ENCODE assay signal across 8 mouse cellular contexts in the genomic region with DNA sequence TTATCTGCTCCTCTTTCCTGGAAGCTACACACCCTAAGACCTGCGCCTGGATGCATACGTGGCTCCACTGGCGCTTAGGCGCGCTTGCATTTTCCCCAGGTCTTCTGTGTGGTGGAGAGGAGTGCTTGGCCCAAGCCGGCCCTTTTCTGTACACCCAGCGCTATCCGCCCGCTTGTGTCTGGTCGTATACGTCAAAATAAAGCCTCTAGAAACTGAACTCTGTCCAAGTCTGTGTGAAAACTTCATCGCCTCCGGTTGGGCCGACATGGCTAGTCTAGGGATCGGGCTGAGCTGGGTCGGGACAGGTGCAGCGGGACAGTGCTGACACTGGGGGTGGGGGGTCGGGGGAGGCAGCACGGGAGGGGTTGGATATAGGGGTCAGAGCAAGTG. TPM values are rescaled to one million over a fixed set of nuclear protein-coding genes. Genes with fewer than 3 reads are reported as not detected.
DNase-seq lines count a peak whose midpoint lies in the region; ATAC-seq lines count a peak whose summit lies in the region.

No protein-coding gene starts in this region.

- under 1% methylated on average over 19 of the region's 19 CpGs for WGBS in kidney, embryonic 14.5 days
- 2% methylated on average over 19 of the region's 19 CpGs for WGBS in hindbrain, embryonic 10.5 days
- WGBS in midbrain, embryonic 13.5 days = 1% methylated on average over 19 of the region's 19 CpGs

- peak overlapping the region; percentile 87 for H3K4me2 ChIP-seq in kidney, embryonic 14.5 days (replicated peaks; ENCODE audit: low read depth, low read length)
- H3K4me2 ChIP-seq in midbrain, embryonic 13.5 days (replicated peaks) = peak overlapping the region; percentile 80

- peak overlapping the region; percentile 63; the same call in 1 of the 2 replicates for H3K27ac ChIP-seq in kidney, embryonic 14.5 days (ENCODE audit: low read depth, low read length)
- peak overlapping the region; percentile 86 for H3K27ac ChIP-seq in hindbrain, embryonic 10.5 days
- H3K27ac ChIP-seq in midbrain, embryonic 13.5 days = peak overlapping the region; percentile 74

- peak overlapping the region; percentile 70 for H3K9ac ChIP-seq in kidney, embryonic 14.5 days (ENCODE audit: low read depth, low read length)
- H3K9ac ChIP-seq in midbrain, embryonic 13.5 days (replicated peaks) = peak overlapping the region; percentile 75

- peaks cover 22% of the 10 kb centered on the region for H3K4me1 ChIP-seq in kidney, embryonic 14.5 days (ENCODE audit: control insufficient read depth, insufficient read depth, low read length)
- peaks cover 39% of the 10 kb centered on the region for H3K4me1 ChIP-seq in hindbrain, embryonic 10.5 days (replicated peaks)
- peaks cover 34% of the 10 kb centered on the region for H3K4me1 ChIP-seq in midbrain, embryonic 13.5 days (replicated peaks)

- H3K36me3 ChIP-seq in kidney, embryonic 14.5 days (ENCODE audit: control insufficient read depth, insufficient read depth, low read length) = peaks cover 46% of the 10 kb centered on the region
- H3K36me3 ChIP-seq in hindbrain, embryonic 10.5 days = peaks cover 67% of the 10 kb centered on the region
- peaks cover 55% of the 10 kb centered on the region for H3K36me3 ChIP-seq in midbrain, embryonic 13.5 days

- peak; percentile 60 for ATAC-seq in kidney, embryonic 14.5 days (ENCODE audit: low FRiP score, low TSS enrichment)
- ATAC-seq in midbrain, embryonic 13.5 days = peak; percentile 59

- H3K4me3 ChIP-seq in kidney, embryonic 14.5 days (ENCODE audit: low read length) = peak overlapping the region; percentile 84
- H3K4me3 ChIP-seq in hindbrain, embryonic 10.5 days = peak overlapping the region; percentile 75
- H3K4me3 ChIP-seq in midbrain, embryonic 13.5 days (replicated peaks) = peak overlapping the region; percentile 72

- DNase-seq in kidney, postnatal 14 days = no peak
- peak; percentile 53 for DNase-seq in NIH3T3 (ENCODE audit: low read depth)
- DNase-seq in hindbrain, embryonic 10.5 days (ENCODE audit: low spot score) = no peak
- DNase-seq in frontal cortex, adult 2 months (ENCODE audit: extremely low spot score in 1 of 2, low spot score in 1 of 2) = no peak
- no peak for DNase-seq in testis, postnatal 14 days (ENCODE audit: low spot score)
- no peak for DNase-seq in right cerebral cortex, postnatal 36 days (ENCODE audit: low spot score in 2 of 2)

- no peaks in the 10 kb centered on the region for H3K9me3 ChIP-seq in kidney, embryonic 14.5 days (ENCODE audit: control insufficient read depth, low read length)
- no peaks in the 10 kb centered on the region for H3K9me3 ChIP-seq in hindbrain, embryonic 10.5 days
- no peaks in the 10 kb centered on the region for H3K9me3 ChIP-seq in midbrain, embryonic 13.5 days

- H3K27me3 ChIP-seq in kidney, embryonic 14.5 days (ENCODE audit: control insufficient read depth, insufficient read depth, low read length) = no peaks in the 10 kb centered on the region
- no peaks in the 10 kb centered on the region for H3K27me3 ChIP-seq in hindbrain, embryonic 10.5 days (ENCODE audit: insufficient read depth, poor library complexity, severe bottlenecking)
- H3K27me3 ChIP-seq in midbrain, embryonic 13.5 days = no peaks in the 10 kb centered on the region

RNA-seq across cellular contexts. Expression of a gene that starts 0.5 kb away (rescaled TPM):
- polyA plus RNA-seq in kidney, embryonic 14.5 days (2014; fragmentation: Nextera tagmentation; extraction: Ambion mirVana) = 19.8 and 20.8 TPM in 2 replicates
- polyA plus RNA-seq in hindbrain, embryonic 10.5 days (2016; fragmentation: Nextera tagmentation; extraction: Ambion mirVana) = 24.9 and 30.7 TPM in 2 replicates
- 18.1 and 18.5 TPM in 2 replicates for polyA plus RNA-seq in midbrain, embryonic 13.5 days (2015; fragmentation: Nextera tagmentation; extraction: Ambion mirVana)
- polyA plus RNA-seq in frontal cortex, adult 2 months (2012; rRNA removed) = 13.7 and 37.5 TPM in 2 replicates

RNA-seq across cellular contexts. Expression of a gene that starts 4.4 kb away (rescaled TPM):
- 1.6 and 2.1 TPM in 2 replicates for polyA plus RNA-seq in kidney, embryonic 14.5 days (2014; fragmentation: Nextera tagmentation; extraction: Ambion mirVana)
- 2.4 and 3.4 TPM in 2 replicates for polyA plus RNA-seq in hindbrain, embryonic 10.5 days (2016; fragmentation: Nextera tagmentation; extraction: Ambion mirVana)
- 3.0 and 3.3 TPM in 2 replicates for polyA plus RNA-seq in midbrain, embryonic 13.5 days (2015; fragmentation: Nextera tagmentation; extraction: Ambion mirVana)
- 1.4 and 1.6 TPM in 2 replicates for polyA plus RNA-seq in frontal cortex, adult 2 months (2012; rRNA removed)

RNA-seq across cellular contexts. Expression of a gene that starts 31.7 kb away (rescaled TPM):
- polyA plus RNA-seq in kidney, embryonic 14.5 days (2014; fragmentation: Nextera tagmentation; extraction: Ambion mirVana) = not detected in 2 replicates
- 0.34 and 0.39 TPM in 2 replicates for polyA plus RNA-seq in hindbrain, embryonic 10.5 days (2016; fragmentation: Nextera tagmentation; extraction: Ambion mirVana)
- polyA plus RNA-seq in midbrain, embryonic 13.5 days (2015; fragmentation: Nextera tagmentation; extraction: Ambion mirVana) = 0.11 and 0.23 TPM in 2 replicates
- polyA plus RNA-seq in frontal cortex, adult 2 months (2012; rRNA removed) = 0.04 and 0.19 TPM in 2 replicates

RNA-seq across cellular contexts. Expression of a gene that starts 34.6 kb away (rescaled TPM):
- polyA plus RNA-seq in kidney, embryonic 14.5 days (2014; fragmentation: Nextera tagmentation; extraction: Ambion mirVana) = 20.0 and 30.9 TPM in 2 replicates
- 36.6 and 39.1 TPM in 2 replicates for polyA plus RNA-seq in hindbrain, embryonic 10.5 days (2016; fragmentation: Nextera tagmentation; extraction: Ambion mirVana)
- polyA plus RNA-seq in midbrain, embryonic 13.5 days (2015; fragmentation: Nextera tagmentation; extraction: Ambion mirVana) = 46.2 and 55.6 TPM in 2 replicates
- 87.8 and 92.0 TPM in 2 replicates for polyA plus RNA-seq in frontal cortex, adult 2 months (2012; rRNA removed)

RNA-seq across cellular contexts. Expression of a gene that starts 45.8 kb away (rescaled TPM):
- 55.2 and 57.8 TPM in 2 replicates for polyA plus RNA-seq in kidney, embryonic 14.5 days (2014; fragmentation: Nextera tagmentation; extraction: Ambion mirVana)
- polyA plus RNA-seq in hindbrain, embryonic 10.5 days (2016; fragmentation: Nextera tagmentation; extraction: Ambion mirVana) = 77.0 and 83.8 TPM in 2 replicates
- 56.3 and 62.5 TPM in 2 replicates for polyA plus RNA-seq in midbrain, embryonic 13.5 days (2015; fragmentation: Nextera tagmentation; extraction: Ambion mirVana)
- 32.7 and 32.9 TPM in 2 replicates for polyA plus RNA-seq in frontal cortex, adult 2 months (2012; rRNA removed)
